Mouse (Mus musculus) forebrain, embryonic 13.5 days (tissue): ENCODE measurements around the gene AW822073. TPM values are rescaled to one million over a fixed set of nuclear protein-coding genes. Genes with fewer than 3 reads are reported as not detected.

ENCODE experiments used
- ATAC-seq: fragments of 200-750 bp; cut with Nextera tagmentation; 2 replicates; pipeline ENCODE4 v1.8.0; 2017
- H3K27ac ChIP-seq: fragments of 300-500 bp; sonication (generic); 2 replicates; pipeline ENCODE4 v1.5.1; 2015; ENCODE audit warnings: inconsistent platforms, mild to moderate bottlenecking, moderate library complexity
- H3K27me3 ChIP-seq: fragments of 300-500 bp; sonication (generic); 2 replicates; pipeline ENCODE4 v1.6.1; 2015; ENCODE audit warnings: mild to moderate bottlenecking, inconsistent platforms
- H3K36me3 ChIP-seq: fragments of 300-500 bp; sonication (generic); 2 replicates; pipeline ENCODE4 v1.6.1; 2015; ENCODE audit warnings: mild to moderate bottlenecking, inconsistent platforms; ENCODE audit not compliant: poor library complexity, severe bottlenecking
- H3K4me1 ChIP-seq: fragments of 300-500 bp; sonication (generic); 2 replicates; pipeline ENCODE4 v1.6.1; 2015; ENCODE audit warnings: inconsistent platforms
- H3K4me2 ChIP-seq: fragments of 300-500 bp; sonication (generic); 2 replicates; pipeline ENCODE4 v1.6.1; 2015; ENCODE audit warnings: inconsistent platforms, mild to moderate bottlenecking, moderate library complexity
- H3K4me3 ChIP-seq: fragments of 300-500 bp; sonication (generic); 2 replicates; pipeline ENCODE4 v1.5.1; 2015; ENCODE audit warnings: mild to moderate bottlenecking, inconsistent platforms
- H3K9ac ChIP-seq: fragments of 300-500 bp; sonication (generic); 2 replicates; pipeline ENCODE4 v1.6.1; 2015; ENCODE audit warnings: mild to moderate bottlenecking, inconsistent platforms
- H3K9me3 ChIP-seq: fragments of 300-500 bp; sonication (generic); replicated peaks from 2 replicates; pipeline ENCODE4 v1.6.1; 2016; ENCODE audit warnings: inconsistent platforms
- WGBS: fragments of 180-500 bp; shearing (Covaris S2); methylation state at CpG from one replicate; pipeline ENCODE4 v1.1.7; 2015; 5-methylcytosine and 5-hydroxymethylcytosine counted together
- polyA plus RNA-seq: library from polyadenylated mRNA; unstranded; fragments of >200 nt; fragmentation: Nextera tagmentation; extraction: Ambion mirVana; gene quantifications from 2 replicates; pipeline ENCODE4 v1.2.1, GENCODE M21; 2015

AW822073 gene
- polyA plus RNA-seq, 1 experiment from 2014 or later: not detected

GRCm38 (mm10) chr10:58214934-58215333 lies 9.8 kb downstream of the AW822073 start:
- Histone ChIP-seq H3K36me3 (no peaks in the 10 kb centered on the region), H3K4me2 (no peak overlapping the region)
- ATAC-seq: no peak

GRCm38 (mm10) chr10:58214497-58214896 lies 10.2 kb downstream of the AW822073 start:
- no peaks in the 10 kb centered on the region for H3K36me3 ChIP-seq
- no peak for ATAC-seq
- no peak overlapping the region for H3K27ac ChIP-seq
- H3K27me3 ChIP-seq: no peaks in the 10 kb centered on the region
- no peaks in the 10 kb centered on the region; the same call in 1 of the 2 replicates for H3K9me3 ChIP-seq
- H3K4me1 ChIP-seq: no peaks in the 10 kb centered on the region
- no peak overlapping the region for H3K9ac ChIP-seq
- no peak overlapping the region for H3K4me3 ChIP-seq
- H3K4me2 ChIP-seq: no peak overlapping the region

More at GRCm38 (mm10) chr10:58214934-58215333, 9.8 kb downstream of the AW822073 start:
- WGBS: 85% methylated on average over 5 of the region's 5 CpGs
- Histone ChIP-seq H3K9me3 (no peaks in the 10 kb centered on the region; the same call in 1 of the 2 replicates), H3K9ac (no peak overlapping the region), H3K27ac (no peak overlapping the region), H3K4me3 (no peak overlapping the region), H3K4me1 (no peaks in the 10 kb centered on the region), H3K27me3 (no peaks in the 10 kb centered on the region)

DNA sequence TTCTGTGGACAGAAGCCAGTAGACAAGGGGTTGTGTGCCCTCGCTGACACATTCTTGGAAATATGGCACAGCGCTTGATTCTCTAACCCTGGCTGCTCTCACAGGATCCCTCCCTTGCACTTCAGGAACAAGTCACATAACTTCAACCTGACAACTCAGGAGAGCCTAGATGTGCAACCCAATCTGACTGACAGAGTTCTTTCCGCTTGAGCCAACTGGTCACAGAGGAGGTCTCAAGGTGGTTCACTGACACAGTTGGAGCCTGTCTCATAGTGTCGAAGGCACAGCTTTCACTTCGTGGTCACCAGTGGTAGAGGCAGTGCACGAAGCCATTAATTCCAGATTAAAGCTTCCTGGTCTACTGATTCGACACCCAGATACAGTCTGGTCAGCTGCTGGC lies 12.5 kb downstream of the AW822073 start:
- Histone ChIP-seq H3K4me1 (no peaks in the 10 kb centered on the region), H3K27ac (no peak overlapping the region), H3K4me2 (no peak overlapping the region), H3K9me3 (no peaks in the 10 kb centered on the region; the same call in 1 of the 2 replicates), H3K4me3 (no peak overlapping the region), H3K36me3 (no peaks in the 10 kb centered on the region), H3K9ac (no peak overlapping the region), H3K27me3 (no peaks in the 10 kb centered on the region)
- WGBS: 78% methylated on average over 7 of the region's 7 CpGs
- no peak for ATAC-seq

- Histone ChIP-seq H3K9me3 (no peaks in the 10 kb centered on the region), H3K27me3 (no peaks in the 10 kb centered on the region), H3K9ac (no peak overlapping the region), H3K4me2 (no peak overlapping the region), H3K4me3 (no peak overlapping the region), H3K36me3 (no peaks in the 10 kb centered on the region), H3K27ac (no peak overlapping the region), H3K4me1 (no peaks in the 10 kb centered on the region)
- 91% methylated on average over 2 of the region's 2 CpGs for WGBS
- ATAC-seq: no peak
These were observed 13.5 kb downstream of the AW822073 start for GRCm38 (mm10) chr10:58211213-58211612.

GRCm38 (mm10) chr10:58210514-58210913 lies 14.2 kb downstream of the AW822073 start:
- no peak for ATAC-seq
- no peak overlapping the region for H3K4me2 ChIP-seq
- H3K4me1 ChIP-seq: no peaks in the 10 kb centered on the region
- no peak overlapping the region for H3K4me3 ChIP-seq
- H3K27me3 ChIP-seq: no peaks in the 10 kb centered on the region
- no peak overlapping the region for H3K27ac ChIP-seq
- H3K36me3 ChIP-seq: no peaks in the 10 kb centered on the region
- 71% methylated on average over 1 of the region's 1 CpGs for WGBS
- H3K9ac ChIP-seq: no peak overlapping the region
- H3K9me3 ChIP-seq: no peaks in the 10 kb centered on the region

DNA sequence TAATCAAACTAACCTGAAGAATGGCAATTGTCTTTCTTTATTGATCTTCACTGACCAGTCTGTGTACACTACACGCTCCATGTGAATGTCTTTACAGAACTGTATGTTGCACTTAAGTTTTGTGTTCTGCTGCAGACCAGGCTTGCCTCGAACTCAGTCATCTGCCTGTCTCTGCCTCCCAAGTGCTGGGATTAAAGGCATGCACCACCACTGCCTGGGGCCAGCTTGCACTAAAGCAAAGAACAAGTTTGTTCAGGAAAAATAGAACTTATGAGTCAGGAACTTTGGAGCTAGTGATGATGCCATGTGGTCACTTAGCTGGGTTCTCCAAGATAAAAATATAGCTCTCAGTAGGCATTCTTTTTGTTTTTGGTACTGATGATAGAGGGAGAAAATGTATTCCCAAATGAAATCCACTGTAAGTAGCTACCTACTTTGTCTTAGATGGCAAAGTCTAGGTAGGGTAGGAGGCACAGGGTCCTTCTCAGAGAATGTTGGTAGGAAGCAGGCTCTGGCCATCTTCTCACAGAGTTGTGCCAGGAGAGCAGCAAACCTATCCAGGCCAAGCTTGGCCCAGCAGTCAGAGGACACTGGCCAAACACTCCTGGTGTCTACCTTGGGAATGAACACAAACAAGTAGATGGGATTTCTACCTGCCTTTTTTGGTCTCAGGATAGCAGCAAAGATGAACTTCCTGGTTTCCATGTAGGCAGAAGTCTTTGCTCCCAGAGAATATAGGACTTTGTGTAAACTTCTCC lies 14.8 kb downstream of the AW822073 start:
- H3K27me3 ChIP-seq: no peaks in the 10 kb centered on the region
- no peak for ATAC-seq
- no peak overlapping the region for H3K9ac ChIP-seq
- no peaks in the 10 kb centered on the region for H3K4me1 ChIP-seq
- H3K36me3 ChIP-seq: no peaks in the 10 kb centered on the region
- H3K9me3 ChIP-seq: no peaks in the 10 kb centered on the region
- 76% methylated on average over 2 of the region's 2 CpGs for WGBS
- no peak overlapping the region for H3K4me2 ChIP-seq
- no peak overlapping the region for H3K27ac ChIP-seq
- H3K4me3 ChIP-seq: no peak overlapping the region

DNA sequence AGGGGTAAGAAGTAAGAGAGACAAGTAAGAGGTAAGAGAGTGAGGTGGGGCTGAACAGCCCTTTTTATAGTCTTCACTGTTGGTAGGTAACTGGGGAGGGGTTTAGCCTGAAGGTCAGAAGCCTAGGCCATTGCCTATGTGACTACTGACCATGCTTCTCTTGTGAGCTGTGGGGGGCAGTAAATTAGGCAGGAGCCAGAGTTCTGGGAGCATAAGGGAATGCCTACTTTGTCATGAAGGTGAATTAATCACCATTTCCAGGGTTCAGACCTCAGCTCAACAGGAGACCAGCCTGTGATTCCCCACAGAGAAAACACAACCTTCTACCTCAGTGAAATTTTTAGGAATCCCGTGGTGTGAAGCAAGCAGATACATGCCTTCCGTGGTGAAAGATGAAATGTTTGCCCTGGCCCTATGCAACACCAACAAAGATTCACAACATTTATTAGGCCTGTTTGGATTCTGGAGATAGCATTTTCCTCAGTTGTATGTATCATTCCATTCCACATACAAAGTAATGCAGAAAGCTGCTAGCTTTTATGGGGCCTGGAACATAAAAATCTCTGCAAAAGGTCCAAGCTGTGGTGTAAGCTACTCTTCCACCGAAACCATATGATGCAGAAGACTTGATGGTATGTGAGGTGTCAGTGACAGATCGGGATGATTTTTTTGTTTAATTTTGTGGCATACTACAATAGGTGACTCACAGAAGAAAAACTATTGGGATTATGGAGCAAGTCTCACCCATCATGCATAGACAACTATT lies 17.9 kb downstream of the AW822073 start:
- Histone ChIP-seq H3K4me1 (no peaks in the 10 kb centered on the region), H3K36me3 (no peaks in the 10 kb centered on the region), H3K4me3 (no peak overlapping the region), H3K9ac (no peak overlapping the region), H3K27ac (no peak overlapping the region), H3K4me2 (no peak overlapping the region), H3K9me3 (no peaks in the 10 kb centered on the region), H3K27me3 (no peaks in the 10 kb centered on the region)
- ATAC-seq: no peak
- WGBS: 90% methylated on average over 4 of the region's 4 CpGs

DNA sequence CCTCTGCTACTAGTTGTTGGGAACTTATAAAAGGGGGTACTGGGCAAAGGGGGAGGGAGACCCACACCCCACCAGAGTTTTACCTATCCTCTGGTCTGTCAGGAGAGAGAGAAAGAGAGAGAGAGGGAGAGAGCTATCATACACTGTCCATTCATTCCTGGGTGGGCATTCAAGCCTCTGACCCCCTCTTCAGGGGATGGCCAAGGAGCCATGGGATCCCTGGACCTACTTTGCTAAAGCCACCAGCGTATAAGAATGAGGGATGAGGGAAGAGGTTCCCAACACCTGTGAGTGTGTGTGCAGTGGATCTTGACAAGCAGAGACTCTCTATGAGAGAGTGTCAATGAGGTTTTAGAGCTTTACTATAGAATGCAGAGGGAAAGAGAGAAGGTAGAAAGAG lies 18.7 kb downstream of the AW822073 start:
- no peaks in the 10 kb centered on the region for H3K9me3 ChIP-seq
- no peaks in the 10 kb centered on the region for H3K4me1 ChIP-seq
- no peaks in the 10 kb centered on the region for H3K36me3 ChIP-seq
- no peak overlapping the region for H3K4me3 ChIP-seq
- ATAC-seq: no peak
- 39% methylated on average over 1 of the region's 1 CpGs for WGBS
- no peak overlapping the region for H3K9ac ChIP-seq
- no peaks in the 10 kb centered on the region for H3K27me3 ChIP-seq
- H3K27ac ChIP-seq: no peak overlapping the region
- H3K4me2 ChIP-seq: no peak overlapping the region

Other genes starting within 250 kb of the AW822073 start
- not detected in 2 replicates for gene Duxf3, start 7.7 kb upstream of the AW822073 start, polyA plus RNA-seq
- gene Gm4981, start 11.8 kb upstream of the AW822073 start, polyA plus RNA-seq: not detected in 2 replicates
- gene Gcc2, start 30.6 kb upstream of the AW822073 start, polyA plus RNA-seq: 73.0 and 86.7 TPM in 2 replicates
- 82.4 and 83.0 TPM in 2 replicates for gene Lims1, start 98.5 kb upstream of the AW822073 start, polyA plus RNA-seq
- 20.2 and 23.3 TPM in 2 replicates for gene Ranbp2, start 222.0 kb upstream of the AW822073 start, polyA plus RNA-seq